Mouse (Mus musculus) inflammation-experienced regulatory T-cells, adult 6 months (primary cell): ENCODE measurements around the gene Rftn1. TPM values are rescaled to one million over a fixed set of nuclear protein-coding genes. Genes with fewer than 3 reads are reported as not detected.

ENCODE experiments used
- ATAC-seq: one replicate; pipeline ENCODE4 v1.8.0; 2017
- polyA plus RNA-seq, 3 experiments: library from polyadenylated mRNA; unstranded; fragments of 100-300 nt; shearing (Covaris generic); gene quantifications; one replicate each; pipeline ENCODE4 v1.2.1; 2017

Rftn1 gene
- polyA plus RNA-seq, 3 experiments from 2014 or later: 22.7 to 31.1 (median 30.9) TPM

DNA sequence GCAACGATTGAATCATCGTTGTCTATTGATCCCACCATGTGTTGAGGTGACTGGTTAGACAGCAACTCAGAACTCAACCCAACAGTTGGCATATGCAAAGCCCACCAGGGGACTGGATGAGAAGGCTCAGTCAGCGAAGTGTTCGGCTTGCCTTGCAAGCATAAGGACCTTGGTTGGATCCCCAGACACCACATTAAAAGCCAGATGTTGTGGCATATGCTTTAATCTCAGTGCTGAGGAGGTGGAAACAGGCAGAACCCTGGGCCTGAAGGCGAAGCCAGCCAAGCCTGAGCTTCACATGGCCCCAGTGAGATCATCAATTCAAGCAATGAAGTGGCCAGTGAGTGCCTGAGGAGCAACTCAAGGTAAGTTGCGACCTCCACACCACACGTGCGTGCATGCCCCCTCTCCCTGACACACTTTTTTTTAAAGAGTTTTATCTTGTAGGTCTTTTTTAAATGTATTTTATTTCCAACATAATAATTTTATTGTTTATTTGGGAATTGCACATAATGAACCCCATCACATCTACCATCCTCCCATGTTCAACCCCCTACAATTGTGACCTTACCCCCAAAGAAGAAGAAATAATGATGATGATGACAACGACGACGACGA lies 11.5 kb upstream of the Rftn1 start:
- no peak for ATAC-seq

DNA sequence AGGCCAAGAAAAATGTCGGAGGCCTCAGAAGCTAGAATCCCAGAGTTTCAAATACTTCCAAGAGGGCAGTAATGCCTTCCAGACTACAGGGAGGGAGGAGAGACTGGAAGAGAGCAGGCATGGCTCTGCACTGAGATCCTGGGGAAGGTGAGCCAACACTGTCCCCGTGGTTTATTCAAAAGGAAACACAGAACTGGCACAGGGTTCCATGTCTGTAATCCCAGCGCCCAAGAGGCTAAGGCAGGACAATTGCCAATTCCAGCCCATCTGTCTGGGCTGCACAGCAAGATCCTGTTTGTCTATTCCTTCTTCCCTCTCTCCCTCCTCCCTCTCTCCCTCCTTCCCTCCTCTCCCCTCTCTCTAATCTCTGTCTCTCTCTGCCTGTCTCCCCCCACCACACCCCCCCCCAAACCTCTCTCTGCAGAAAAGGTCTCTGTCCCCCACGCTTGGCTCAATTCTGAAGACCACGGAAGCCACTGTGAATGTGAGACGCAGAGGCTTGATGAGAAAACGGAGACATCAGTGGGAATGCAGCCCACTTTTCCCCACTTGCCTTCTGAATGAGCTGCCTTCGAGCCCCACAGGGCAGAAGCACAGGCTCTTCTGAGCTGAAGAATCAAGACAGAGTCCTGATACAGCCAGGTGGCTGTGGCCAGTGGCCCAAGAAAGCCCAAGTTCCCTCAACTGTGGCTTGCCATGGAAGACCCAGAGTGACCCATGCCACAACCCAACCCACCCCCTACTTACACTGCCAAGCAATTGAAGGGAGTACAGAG lies 8.8 kb upstream of the Rftn1 start:
- ATAC-seq: no peak

DNA sequence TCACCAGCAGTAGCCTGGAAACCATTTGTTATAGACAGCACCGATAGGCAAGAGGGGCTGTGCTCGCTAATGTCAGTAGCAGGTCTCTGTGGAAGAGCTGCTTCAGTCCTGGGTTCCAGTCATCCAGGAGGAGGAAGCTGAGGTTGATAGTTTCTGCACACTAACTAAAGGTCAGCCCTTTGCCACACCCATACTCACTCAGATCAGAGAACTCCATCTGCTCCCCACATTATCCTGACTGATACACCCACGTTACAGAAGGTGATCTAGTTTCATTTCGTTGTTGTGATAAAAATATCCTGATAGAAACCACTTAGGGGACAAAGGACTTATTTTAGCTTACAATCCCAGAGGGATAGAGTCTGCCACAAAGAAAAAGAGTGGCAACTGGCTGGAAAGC lies 7.1 kb upstream of the Rftn1 start:
- no peak for ATAC-seq

DNA sequence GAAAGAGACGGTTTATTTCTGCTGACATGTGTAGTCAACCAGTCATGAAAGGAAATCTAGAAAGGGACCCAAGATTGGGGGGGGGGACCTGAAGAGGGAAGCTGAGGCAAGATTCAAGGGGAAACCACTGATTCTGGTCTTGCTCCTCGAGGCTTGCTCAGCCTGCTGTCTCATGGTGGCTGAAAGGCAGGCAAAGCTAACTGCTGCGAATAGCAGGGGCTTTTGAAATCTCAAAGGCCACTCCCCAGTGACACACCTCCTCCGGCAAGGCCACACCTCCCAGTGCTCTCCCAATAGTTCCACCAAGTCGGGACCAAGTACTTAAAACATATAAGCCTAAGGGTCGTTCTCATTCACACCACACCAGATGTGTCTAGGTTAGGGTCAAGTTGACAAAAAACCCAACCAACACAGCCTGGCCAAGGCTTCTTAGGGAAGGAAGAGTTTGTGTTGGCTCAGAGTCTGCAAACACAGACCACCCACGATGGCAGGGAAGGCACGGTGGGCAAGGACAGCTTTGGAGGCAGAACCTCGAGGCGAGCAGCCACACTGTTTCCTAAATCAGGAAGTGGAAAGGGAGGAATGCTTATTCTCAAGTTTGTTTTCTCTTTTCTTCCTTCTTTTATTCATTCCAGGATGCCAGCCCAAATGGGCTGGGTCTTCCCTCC lies 5.7 kb upstream of the Rftn1 start:
- ATAC-seq: no peak

GRCm38 (mm10) chr17:50195399-50195798 lies 4.9 kb upstream of the Rftn1 start:
- ATAC-seq: no peak

DNA sequence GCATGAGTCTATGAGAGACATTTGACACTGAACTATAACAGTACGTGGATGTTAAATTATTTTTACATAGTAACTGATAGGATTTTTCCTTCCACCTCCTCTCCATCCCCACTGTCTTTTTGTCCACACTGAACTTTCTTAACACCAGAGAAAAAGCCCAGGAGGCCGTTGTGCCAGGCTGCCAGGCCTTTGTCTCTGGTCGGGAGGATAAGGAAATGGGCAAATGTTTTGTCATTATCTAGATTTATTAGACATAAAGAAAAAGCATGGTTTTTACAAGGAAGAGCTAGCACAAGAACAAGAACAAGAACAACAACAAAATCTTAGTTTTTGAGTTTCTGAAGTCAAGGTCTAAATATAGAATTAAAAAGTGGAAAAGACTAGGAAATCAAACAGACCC lies 4.1 kb upstream of the Rftn1 start:
- no peak for ATAC-seq

GRCm38 (mm10) chr17:50193653-50194052 lies 3.2 kb upstream of the Rftn1 start:
- ATAC-seq: no peak

GRCm38 (mm10) chr17:50192376-50192940 lies 2.0 kb upstream of the Rftn1 start:
- ATAC-seq: no peak

- no peak for ATAC-seq
Measured at GRCm38 (mm10) chr17:50191318-50191957, 964 bp upstream of the Rftn1 start.

DNA sequence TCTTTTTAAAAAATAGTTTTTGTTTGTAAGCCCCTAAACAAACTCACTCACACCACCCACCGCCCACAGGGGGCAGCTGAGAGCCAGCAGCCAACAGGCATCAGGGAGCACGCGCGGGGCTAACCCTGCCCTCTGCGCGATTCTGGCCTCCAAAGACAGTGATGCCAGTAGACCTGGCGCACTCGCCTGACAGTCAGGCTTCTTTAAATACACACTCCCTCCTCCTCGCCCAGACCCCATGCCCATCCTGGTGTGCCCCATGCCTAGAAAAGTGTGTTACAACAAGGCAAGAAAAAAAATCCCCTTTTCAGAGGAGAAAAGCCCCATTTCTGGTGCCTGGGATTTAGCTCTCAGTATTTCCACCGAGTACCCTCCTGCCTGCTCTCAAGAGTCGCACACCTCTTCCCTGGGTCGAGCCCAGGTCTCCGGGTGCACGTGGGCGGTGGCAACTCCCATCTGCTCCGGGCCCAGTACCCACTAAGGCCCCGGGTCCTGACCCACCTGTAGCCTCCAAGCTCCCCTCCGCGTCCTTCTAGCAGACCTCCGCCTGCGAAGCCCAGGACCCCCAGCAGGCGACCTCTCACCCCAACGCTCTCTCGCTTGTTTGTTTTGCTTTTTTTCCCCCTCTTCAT lies 977 bp downstream of the Rftn1 start:
- ATAC-seq: peak; percentile 58

DNA sequence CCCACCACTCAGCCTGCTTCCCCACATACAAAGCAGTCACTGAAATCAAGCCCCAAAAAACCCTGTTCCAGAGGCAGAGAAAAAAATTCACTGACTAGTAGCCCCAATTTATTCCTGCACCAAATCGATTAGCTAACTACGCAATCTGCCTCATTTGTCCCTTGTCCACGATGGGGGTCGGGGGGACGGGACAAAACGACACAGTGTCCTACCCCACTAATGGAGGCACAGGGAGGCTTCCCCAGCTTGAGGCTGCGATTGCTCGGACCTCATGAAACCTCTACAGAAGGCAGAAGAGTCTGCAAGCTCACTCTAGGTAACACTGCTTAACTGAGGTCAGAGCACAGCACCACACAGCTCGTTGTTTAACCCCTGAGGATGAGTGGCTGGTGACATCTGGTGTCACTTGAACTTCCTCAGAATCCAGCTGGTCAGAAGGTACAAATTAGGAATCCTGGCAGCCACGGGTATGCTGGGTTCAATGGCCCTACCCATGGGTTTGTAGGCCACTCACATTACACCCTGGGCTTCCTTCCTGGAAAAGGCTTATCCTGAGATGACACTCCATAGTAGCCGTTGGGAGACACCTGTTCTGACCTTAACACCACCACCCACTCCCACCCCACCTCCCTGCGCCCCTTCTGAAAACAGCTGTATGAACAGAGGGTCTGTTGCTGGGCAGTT lies 1.7 kb downstream of the Rftn1 start:
- no peak for ATAC-seq

- ATAC-seq: peak; percentile 61
Measured at GRCm38 (mm10) chr17:50185616-50186015, 4.9 kb downstream of the Rftn1 start.

- no peak for ATAC-seq
Measured at GRCm38 (mm10) chr17:50185083-50185482, 5.4 kb downstream of the Rftn1 start.

DNA sequence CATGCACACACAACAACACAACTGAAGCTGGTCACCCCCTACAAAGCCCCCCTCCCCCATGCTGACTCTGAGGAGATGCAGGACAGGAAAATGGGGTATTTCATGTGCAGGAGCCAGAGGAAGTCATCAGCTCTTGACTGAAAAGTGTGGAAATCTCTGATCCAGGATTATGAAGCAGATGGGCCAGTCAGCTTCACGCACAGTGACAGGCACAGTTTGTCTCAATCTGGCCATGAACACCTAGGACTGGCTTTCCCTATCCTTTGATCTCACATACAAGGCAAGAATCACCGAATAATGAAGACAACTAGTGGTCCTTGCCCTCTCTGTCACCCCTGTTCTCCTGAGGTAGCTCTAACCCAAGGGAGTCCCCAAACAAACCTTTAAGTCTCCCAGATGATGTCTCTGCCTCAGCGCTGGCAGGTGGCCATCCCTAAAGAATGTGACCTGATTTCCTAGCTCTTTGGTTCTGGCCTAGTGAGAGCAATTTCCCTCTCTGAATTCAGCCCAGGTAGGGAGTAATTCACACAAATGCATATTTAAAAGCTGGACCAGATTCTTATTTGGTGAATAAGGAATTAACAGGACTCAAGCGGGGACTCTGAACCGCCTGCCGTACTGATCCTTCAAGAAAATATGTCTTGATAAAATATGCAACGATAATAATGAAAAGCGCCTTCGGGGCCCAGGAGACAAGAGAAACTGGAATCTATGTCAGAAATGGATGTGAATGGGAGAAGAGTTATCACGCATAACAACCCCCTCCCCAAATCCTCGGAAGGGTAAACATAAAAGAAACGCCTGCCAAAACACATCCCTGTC lies 6.0 kb downstream of the Rftn1 start:
- no peak for ATAC-seq

- ATAC-seq: no peak
Measured at GRCm38 (mm10) chr17:50183300-50183699, 7.2 kb downstream of the Rftn1 start.

- no peak for ATAC-seq
Measured at GRCm38 (mm10) chr17:50182542-50182951, 7.9 kb downstream of the Rftn1 start.

GRCm38 (mm10) chr17:50180899-50181570 lies 9.4 kb downstream of the Rftn1 start:
- ATAC-seq: no peak

DNA sequence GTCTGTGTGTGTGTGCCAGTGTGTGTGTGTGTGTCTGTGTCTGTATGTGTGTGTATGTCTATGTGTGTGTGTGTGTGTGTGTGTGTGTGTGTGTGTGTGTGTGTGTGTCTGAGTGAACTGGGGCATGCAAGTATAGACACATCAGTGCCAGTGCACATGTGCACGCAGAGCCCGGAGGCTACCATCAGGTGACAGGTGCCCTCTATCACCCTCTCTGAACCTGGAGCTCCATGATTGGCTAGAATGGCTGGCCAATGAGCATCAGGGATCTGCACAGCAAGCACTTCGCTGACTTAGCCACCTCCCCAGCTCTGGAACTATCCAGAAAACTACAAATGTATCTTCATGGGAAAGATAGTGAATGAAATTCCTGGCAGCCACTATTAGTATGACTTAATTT lies 16.7 kb downstream of the Rftn1 start:
- ATAC-seq: no peak

GRCm38 (mm10) chr17:50173368-50173767 lies 17.1 kb downstream of the Rftn1 start:
- no peak for ATAC-seq

- ATAC-seq: no peak
Measured at GRCm38 (mm10) chr17:50172795-50173194, 17.7 kb downstream of the Rftn1 start.
